Mouse (Mus musculus): ENCODE measurements around the gene Cdkn2c.

DNA sequence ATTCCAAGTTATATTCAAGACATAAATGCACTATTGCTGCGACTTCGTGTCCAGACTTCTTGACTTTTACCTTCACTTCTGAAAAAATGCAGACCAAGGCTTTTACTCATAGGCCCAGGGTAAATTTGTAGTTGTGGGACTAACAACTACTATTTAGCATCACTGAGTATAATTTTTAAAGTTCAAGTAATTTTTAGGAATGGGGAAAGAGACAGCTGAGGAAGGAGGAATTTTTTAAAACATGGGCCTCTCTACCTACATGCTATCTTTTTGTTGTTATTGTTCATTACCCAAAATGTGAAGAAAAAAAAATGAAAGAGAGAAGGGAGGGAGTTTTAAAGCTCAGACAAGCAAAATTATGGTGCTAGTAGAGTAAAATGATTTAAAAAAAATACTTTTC is 12.3 kb downstream of the Cdkn2c start:
- TF ChIP-seq CTCF (IDR thresholded peaks at IDR 0.05; ENCODE audit: low read depth, low read length) (no peak), POLR2A (IDR thresholded peaks at IDR 0.05; ENCODE audit: insufficient read depth, low read length) (no peak)
